Mouse (Mus musculus) adrenal gland, adult 2 months (tissue): ENCODE measurements at regions not wholly inside any gene's neighbourhood (a gene's known extent, or its start where the extent isn't known, plus 50 kb on each side); places are given as distances from the start of the nearest gene placed in this dataset.

Experiments used
- DNase-seq: peaks from one replicate; pipeline ENCODE4 v3.0.0; 2021

GRCm38 (mm10) chr2:170258367-170258766 lies 110.5 kb upstream of the Zfp217 start:
- peak; percentile 45 for DNase-seq

- DNase-seq = no peak
Observed at GRCm38 (mm10) chr2:170257671-170258235, 109.8 kb upstream of the Zfp217 start.

DNA sequence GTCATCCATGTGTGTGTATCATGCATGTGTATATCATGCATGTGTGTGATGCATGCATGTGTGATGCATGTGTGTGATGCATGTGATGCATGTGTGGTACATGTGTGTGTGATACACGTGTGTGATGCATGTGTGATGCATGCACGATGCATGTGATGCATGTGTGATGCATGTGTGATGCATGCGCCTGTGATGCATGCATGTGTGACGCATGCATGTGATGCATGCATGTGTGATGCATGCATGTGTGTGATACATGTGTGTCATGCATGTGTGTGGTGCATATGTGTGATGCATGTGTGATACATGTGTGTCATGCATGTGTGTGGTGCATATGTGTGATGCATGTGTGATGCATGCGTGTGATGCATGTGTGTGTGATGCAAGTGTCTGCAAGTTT lies 108.1 kb upstream of the Zfp217 start:
- DNase-seq = no peak

DNA sequence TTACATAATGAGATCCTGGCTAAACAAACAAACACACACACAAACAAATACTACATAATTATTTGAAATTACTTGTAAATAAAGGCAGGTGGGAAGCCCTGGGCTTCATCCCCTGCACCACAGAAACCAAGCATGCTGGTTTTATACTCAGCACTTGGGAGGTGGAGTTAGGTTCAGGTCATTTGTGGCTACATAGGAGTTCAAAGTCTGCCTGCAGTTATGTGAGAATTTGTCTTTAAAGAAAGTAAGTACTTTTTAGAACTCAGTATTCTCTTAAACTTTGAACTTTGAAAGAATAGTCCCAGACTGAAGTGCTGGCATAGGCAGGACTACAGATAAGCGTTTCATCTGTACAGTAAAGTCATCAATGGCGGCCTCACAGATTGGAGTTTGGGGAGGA lies 107.6 kb upstream of the Zfp217 start:
- DNase-seq = no peak

GRCm38 (mm10) chr2:170253681-170254440 lies 106.0 kb upstream of the Zfp217 start:
- peak; percentile 21 for DNase-seq

- peak; percentile 27 for DNase-seq
Observed at GRCm38 (mm10) chr2:170252255-170253034, 104.5 kb upstream of the Zfp217 start.

- DNase-seq = no peak
Observed at GRCm38 (mm10) chr2:170250680-170251079, 102.8 kb upstream of the Zfp217 start.

DNA sequence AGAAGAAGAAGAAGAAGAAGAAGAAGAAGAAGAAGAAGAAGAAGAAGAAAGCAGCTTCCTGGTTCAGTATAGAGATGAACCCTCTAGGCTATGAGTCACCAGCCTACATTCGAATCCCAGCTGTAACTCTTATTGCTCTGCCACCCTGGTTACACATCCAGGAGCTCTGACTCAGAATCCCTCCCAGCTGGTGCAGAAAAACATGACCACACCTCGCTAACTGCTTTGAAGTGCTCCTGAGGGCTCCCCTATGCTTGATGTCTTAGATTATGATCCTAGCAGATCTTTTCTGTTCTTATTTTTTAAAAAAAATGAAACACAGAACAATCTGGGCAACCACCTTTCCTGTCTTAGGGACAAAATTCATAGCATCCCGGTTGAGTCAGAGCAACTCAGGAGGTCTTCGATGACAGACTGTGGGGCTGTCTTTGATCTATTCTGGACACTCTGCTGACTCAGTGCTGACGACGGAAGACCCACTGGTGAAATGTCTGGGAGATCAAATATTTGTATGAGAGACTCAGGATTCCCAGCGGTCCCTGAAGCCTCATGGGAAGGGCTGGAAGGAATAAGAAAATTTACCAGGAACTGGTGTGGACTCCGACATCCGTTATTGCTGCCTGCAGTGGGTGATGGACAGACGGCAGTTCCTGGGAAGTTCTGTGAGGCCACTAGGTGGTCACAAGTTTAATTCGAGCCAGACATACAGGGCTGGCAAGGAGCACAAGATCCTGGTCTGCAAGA lies 100.0 kb upstream of the Zfp217 start:
- peak; percentile 72 for DNase-seq

DNA sequence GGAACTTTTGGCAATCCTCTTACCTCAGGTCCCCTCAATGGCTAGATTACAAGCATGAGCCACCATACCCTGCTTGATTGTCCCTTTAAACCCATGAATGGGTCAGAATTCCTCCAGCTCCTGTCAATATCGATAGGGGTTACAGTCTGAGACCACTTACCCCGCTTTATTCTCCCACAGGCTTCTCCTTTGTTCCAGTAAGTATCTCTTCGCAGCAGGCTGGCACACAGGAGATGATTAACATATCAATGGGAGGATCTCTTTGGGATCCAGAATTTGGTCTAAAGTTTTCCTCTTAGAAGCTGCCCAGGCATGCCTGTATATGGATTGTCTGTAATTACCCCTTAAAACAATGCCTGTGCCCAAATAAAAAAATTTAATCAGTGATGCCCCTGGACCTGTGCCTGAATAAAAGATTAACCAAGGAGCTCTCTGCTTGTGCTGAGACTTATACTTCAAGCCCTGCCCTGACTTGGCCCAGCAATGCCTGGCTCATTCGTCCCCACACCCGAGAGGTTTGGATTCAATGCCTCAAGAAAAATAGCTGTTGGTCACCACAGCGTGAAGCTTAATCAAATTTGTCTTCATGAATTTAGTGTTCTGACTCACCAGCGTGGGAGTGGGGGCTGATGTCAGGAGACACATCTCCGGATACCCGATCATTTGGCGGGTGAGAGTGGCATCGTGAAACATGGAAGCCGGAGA lies 97.9 kb upstream of the Zfp217 start:
- no peak for DNase-seq

- DNase-seq = no peak
Observed at GRCm38 (mm10) chr2:170244108-170244507, 96.2 kb upstream of the Zfp217 start.

GRCm38 (mm10) chr2:170237959-170238358 lies 90.1 kb upstream of the Zfp217 start:
- no peak for DNase-seq

DNA sequence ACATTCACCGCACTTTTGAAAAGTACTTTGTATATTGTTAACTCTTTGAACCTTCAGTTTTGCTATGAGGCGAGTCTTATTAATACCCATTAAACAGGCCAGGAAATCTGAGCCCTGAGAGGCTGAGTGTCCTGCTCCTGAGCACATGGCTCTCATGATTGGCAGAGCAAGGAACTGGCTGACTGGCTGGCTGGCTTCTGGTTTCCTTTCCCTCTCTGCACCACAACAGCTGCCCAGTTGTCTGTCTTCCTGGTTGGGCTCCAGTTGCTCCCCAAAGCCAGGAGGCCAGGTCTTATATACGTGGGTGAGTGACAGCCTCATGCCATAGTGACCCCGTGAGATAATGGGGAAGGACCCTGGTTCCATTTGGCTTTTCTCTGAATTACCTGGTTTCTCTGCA lies 85.5 kb upstream of the Zfp217 start:
- DNase-seq = no peak

DNA sequence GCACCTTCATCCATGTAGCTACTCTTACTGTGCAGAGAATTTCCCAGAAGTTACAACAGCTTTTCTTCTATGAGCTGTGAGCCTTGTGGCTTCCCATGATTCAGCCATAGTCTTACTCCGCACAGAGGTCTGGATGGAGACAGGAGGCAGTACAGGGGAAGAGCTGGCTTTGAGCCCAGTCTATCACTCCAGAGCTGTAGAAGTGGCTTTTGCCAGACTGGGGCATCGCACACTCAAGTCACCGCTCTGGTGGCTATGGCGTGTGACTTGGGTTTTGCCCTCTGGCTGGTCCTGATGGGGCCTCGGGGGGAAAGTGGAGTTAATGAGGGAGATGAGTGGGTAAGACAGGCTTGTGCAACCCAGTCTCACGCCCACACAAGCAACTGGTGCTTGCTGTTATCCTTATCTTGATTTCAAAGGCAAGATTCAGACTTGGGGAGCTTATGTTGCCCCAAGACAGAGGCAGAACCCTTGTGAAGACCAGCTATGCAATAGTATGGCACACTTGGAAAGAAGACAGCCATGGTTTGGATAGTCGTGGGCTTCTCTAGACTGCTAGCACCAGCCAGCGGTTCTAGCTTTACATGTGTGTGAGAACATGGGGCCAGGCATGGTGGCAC lies 81.7 kb upstream of the Zfp217 start:
- DNase-seq = no peak

DNA sequence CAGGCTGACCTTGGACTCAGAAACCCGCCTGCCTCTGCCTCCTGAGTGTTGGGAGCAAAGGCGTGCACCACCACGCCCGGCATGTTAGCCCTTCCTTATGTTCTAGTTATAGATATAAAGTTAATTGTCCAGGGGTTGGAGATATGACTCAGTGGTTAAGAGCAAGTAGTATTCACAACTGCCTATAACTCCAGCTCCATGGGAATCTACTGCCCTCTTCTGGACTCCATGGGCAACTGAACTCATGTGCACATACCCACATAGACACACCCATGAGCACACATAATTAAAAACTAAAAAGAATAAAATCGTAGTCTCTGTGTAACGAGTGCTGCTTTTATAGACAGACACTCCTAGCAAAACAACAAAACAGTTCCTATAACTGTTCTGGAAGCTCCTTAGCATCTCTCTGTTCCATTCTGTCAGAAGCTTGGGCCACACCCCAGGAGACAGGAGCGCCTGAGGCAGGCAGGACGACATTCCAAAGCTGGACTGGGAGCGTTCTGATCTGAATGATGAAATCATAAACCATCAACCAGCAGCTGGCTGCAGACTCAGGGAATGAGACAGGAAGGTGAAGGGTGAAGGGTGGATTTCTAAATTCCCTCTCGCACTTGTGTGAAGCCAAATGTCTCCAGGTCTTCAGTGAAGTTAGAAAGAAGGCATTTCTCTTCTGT lies 80.6 kb upstream of the Zfp217 start:
- DNase-seq = no peak

DNA sequence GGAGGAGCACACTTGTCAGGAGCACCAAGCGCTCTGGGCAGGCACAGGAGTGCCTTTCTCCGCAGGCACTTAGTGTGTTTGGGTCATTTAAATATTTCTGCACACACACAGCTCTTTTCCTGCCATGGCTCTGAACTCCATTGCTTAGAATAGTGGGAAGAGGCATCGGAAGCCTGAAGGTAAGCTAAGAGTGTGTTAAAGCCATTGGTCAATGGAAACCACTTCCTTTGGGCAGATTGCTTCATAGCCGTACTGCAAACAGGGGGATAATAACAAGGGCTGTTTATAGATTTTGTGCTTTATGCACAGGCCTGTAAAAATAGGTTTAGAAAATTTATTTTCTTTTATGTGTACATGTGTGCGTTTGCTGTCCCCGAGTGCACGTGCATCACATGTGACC lies 76.0 kb upstream of the Zfp217 start:
- DNase-seq = no peak

GRCm38 (mm10) chr2:170222819-170223218 lies 74.9 kb upstream of the Zfp217 start:
- DNase-seq = no peak

GRCm38 (mm10) chr2:170221994-170222535 lies 74.2 kb upstream of the Zfp217 start:
- DNase-seq = no peak

DNA sequence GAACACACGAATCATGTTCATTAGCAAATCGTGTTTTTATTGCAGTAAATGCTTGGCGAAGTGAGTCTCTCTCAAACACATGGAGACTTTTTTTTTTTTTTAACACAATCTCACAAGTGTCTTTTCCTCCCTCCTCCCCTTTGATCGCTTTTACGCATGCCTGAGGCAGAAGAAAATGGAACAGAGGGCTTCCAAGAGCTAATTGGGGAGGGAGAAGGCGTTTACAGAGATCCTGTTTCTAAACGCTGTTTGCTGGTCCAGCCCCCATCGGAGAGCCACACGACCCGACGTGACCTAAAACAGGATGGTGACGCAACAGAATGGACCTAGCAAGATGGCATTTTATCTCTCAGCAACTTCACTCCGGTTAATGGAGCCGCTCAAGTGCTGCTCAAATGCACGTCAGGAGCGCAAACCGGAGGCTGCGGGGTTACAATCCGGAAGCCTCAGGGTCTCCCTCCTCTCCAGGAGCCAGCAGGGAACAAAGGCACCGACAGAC lies 73.0 kb upstream of the Zfp217 start:
- peak; percentile 74 for DNase-seq

GRCm38 (mm10) chr2:170220443-170220842 lies 72.5 kb upstream of the Zfp217 start:
- peak; percentile 31 for DNase-seq
